Mouse (Mus musculus) megakaryocyte, embryonic 14.5 days (primary cell): ENCODE results near the gene Kdf1.

ENCODE experiments used
- FLI1 ChIP-seq: IDR thresholded peaks from 2 replicates; pipeline ENCODE4 v1.6.1; 2012; ENCODE audit warnings: low read length, inconsistent platforms, mixed read lengths
- GATA1 ChIP-seq: IDR thresholded peaks from 3 replicates; pipeline ENCODE4 v1.6.1; 2012; ENCODE audit warnings: mixed read lengths, low read length, inconsistent platforms, borderline replicate concordance

DNA sequence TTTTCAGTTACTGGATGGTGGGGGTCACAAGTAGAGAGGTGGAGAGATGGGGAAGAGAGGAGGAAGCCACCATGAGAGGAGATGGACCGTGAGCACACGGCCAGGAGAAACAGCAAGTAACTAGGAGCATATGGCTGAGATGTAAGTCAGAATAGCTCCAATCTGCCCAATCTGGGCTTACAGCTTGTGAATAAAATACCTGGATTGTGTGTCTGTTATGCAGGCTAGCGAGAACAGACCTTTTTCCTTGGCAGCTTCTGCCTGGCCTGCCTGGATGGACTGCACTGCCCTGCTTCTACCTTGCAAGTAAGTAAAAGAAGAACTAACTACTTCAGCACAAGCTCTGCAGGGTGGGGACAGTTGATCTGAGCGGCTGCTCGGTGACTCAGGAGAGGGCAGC, 7.7 kb upstream of the Kdf1 start:
- TF ChIP-seq GATA1: no peak
- TF ChIP-seq FLI1: no peak
